Mouse (Mus musculus): ENCODE results near the gene Them7. TPM values are rescaled to one million over a fixed set of nuclear protein-coding genes. Genes with fewer than 3 reads are reported as not detected.

Them7 gene
- total and polyA plus RNA-seq, 2 experiments: 21.8 to 45.9 TPM

DNA sequence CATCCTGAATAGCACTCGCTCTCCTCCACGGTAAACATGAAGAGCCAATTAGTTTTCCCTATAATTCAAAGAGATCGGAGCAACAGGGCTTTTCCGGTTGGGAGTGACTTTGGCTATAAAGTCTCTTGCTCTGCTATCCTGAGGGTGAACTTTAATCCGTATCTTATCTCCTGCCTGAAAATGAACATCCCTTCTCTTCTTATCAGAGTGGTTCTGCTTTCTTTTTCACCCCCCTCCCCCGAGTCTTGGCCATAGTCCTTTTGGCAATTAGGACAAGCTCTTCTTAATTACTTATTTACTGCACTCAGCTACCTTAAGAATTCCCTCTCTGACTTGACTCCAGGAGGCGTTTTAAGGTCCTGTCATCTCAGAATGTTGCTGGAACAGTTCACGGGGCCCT is 8.2 kb upstream of the Them7 start:
- Histone ChIP-seq H3K79me2 (ENCODE audit: control insufficient read depth, insufficient read depth, low read length) (no peaks in the 10 kb centered on the region), H3K27me3 (ENCODE audit: control insufficient read depth, insufficient read depth, low read length) (no peaks in the 10 kb centered on the region), H3K27ac (replicated peaks; ENCODE audit: insufficient read depth, low read depth, low read length) (no peak overlapping the region), H3K9ac (ENCODE audit: low read depth, low read length) (no peak overlapping the region), H3K4me3 (ENCODE audit: insufficient read depth, low read depth, low read length) (no peak overlapping the region), H3K36me3 (ENCODE audit: control insufficient read depth, insufficient read depth, low read length) (no peaks in the 10 kb centered on the region), H3K4me1 (ENCODE audit: control insufficient read depth, insufficient read depth, low read length) (no peaks in the 10 kb centered on the region)
- DNase-seq (ENCODE audit: extremely low read depth, low read depth, low spot score): no peak
- WGBS: 34% methylated on average over 8 of the region's 8 CpGs
- TF ChIP-seq POLR2A (IDR thresholded peaks at IDR 0.05; ENCODE audit: extremely low read depth, insufficient read depth, low read length): no peak
- no peak for TF ChIP-seq CTCF (IDR thresholded peaks at IDR 0.05; ENCODE audit: low read depth, low read length)

GRCm38 (mm10) chr2:105219229-105219628 is 4.9 kb upstream of the Them7 start:
- WGBS: 85% methylated on average over 5 of the region's 5 CpGs
- H3K4me1 ChIP-seq (ENCODE audit: control insufficient read depth, insufficient read depth, low read length): no peaks in the 10 kb centered on the region; the same call in 1 of the 2 replicates
- no peaks in the 10 kb centered on the region for H3K36me3 ChIP-seq (ENCODE audit: control insufficient read depth, insufficient read depth, low read length)

DNA sequence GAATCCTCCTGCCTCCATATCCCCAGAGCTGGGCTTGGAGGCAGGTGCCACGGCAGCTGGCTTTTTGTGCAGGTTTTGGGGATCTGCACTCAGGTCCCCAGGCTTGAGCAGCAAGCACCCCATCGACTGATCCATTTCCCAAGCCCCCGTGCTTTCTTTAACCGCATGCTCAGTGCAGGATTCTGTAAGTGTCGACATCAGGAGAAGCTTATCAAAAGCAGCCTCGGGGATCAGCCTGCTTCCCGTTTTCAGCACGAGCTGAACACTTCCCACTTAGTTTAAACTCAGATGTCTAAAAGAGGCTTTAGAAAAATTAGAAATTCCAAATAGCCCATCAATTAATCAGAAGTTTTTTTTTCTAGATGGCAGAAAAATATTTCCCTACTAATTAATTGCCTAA is 4.5 kb upstream of the Them7 start:
- no peak for TF ChIP-seq POLR2A (IDR thresholded peaks at IDR 0.05; ENCODE audit: extremely low read depth, insufficient read depth, low read length)
- Histone ChIP-seq H3K36me3 (ENCODE audit: control insufficient read depth, insufficient read depth, low read length) (no peaks in the 10 kb centered on the region), H3K27ac (replicated peaks; ENCODE audit: insufficient read depth, low read depth, low read length) (no peak overlapping the region), H3K79me2 (ENCODE audit: control insufficient read depth, insufficient read depth, low read length) (no peaks in the 10 kb centered on the region), H3K4me1 (ENCODE audit: control insufficient read depth, insufficient read depth, low read length) (no peaks in the 10 kb centered on the region; the same call in 1 of the 2 replicates), H3K9ac (ENCODE audit: low read depth, low read length) (no peak overlapping the region), H3K27me3 (ENCODE audit: control insufficient read depth, insufficient read depth, low read length) (no peaks in the 10 kb centered on the region), H3K4me3 (ENCODE audit: insufficient read depth, low read depth, low read length) (no peak overlapping the region)
- no peak for DNase-seq (ENCODE audit: extremely low read depth, low read depth, low spot score)
- 53% methylated on average over 8 of the region's 8 CpGs for WGBS

More at GRCm38 (mm10) chr2:105219229-105219628, 4.9 kb upstream of the Them7 start:
- TF ChIP-seq POLR2A (IDR thresholded peaks at IDR 0.05; ENCODE audit: extremely low read depth, insufficient read depth, low read length) (no peak), CTCF (IDR thresholded peaks at IDR 0.05; ENCODE audit: low read depth, low read length) (no peak)
- H3K27me3 ChIP-seq (ENCODE audit: control insufficient read depth, insufficient read depth, low read length): no peaks in the 10 kb centered on the region
- no peak overlapping the region for H3K9ac ChIP-seq (ENCODE audit: low read depth, low read length)
- no peak overlapping the region for H3K4me3 ChIP-seq (ENCODE audit: insufficient read depth, low read depth, low read length)
- no peak overlapping the region for H3K27ac ChIP-seq (replicated peaks; ENCODE audit: insufficient read depth, low read depth, low read length)
- H3K79me2 ChIP-seq (ENCODE audit: control insufficient read depth, insufficient read depth, low read length): no peaks in the 10 kb centered on the region
- no peak for DNase-seq (ENCODE audit: extremely low read depth, low read depth, low spot score)

DNA sequence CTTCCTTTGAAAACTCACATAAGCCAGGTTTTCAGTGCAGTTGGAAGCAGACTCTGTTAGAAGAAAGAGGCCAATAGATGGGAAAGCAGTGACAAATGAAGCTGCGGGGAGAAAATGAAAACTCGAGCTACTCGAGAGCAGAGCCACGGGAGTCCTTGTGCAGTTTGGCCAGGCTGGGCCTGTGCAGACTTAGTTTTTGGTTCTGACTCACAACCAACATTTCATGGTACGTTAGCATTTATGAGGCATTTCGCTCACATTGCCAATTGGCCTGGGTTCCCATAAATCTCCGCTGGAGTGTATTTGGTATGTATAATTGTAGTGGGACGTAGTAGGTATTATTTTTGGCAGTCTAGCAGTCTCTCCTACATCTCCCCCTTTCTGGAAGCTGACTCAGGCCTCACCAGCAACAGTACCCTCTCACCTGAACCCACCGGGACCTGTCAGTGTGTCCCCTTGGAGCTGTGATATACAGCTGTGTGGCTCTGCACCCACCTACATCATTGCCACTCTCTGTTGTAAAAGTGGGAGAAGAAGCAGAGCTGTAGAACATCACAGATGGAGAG is 3.3 kb upstream of the Them7 start:
- Histone ChIP-seq H3K27me3 (ENCODE audit: control insufficient read depth, insufficient read depth, low read length) (no peaks in the 10 kb centered on the region), H3K9ac (ENCODE audit: low read depth, low read length) (no peak overlapping the region), H3K4me3 (ENCODE audit: insufficient read depth, low read depth, low read length) (no peak overlapping the region), H3K27ac (replicated peaks; ENCODE audit: insufficient read depth, low read depth, low read length) (no peak overlapping the region), H3K79me2 (ENCODE audit: control insufficient read depth, insufficient read depth, low read length) (no peaks in the 10 kb centered on the region), H3K36me3 (ENCODE audit: control insufficient read depth, insufficient read depth, low read length) (no peaks in the 10 kb centered on the region), H3K4me1 (ENCODE audit: control insufficient read depth, insufficient read depth, low read length) (peaks cover 6% of the 10 kb centered on the region)
- 89% methylated on average over 9 of the region's 9 CpGs for WGBS
- DNase-seq (ENCODE audit: extremely low read depth, low read depth, low spot score): no peak
- TF ChIP-seq CTCF (IDR thresholded peaks at IDR 0.05; ENCODE audit: low read depth, low read length): no peak
- TF ChIP-seq POLR2A (IDR thresholded peaks at IDR 0.05; ENCODE audit: extremely low read depth, insufficient read depth, low read length): no peak

- no peak for DNase-seq (ENCODE audit: extremely low read depth, low read depth, low spot score)
- Histone ChIP-seq H3K79me2 (ENCODE audit: control insufficient read depth, insufficient read depth, low read length) (no peaks in the 10 kb centered on the region), H3K9ac (ENCODE audit: low read depth, low read length) (peak overlapping the region; percentile 32; the same call in 1 of the 2 replicates), H3K27me3 (ENCODE audit: control insufficient read depth, insufficient read depth, low read length) (no peaks in the 10 kb centered on the region), H3K27ac (replicated peaks; ENCODE audit: insufficient read depth, low read depth, low read length) (peak overlapping the region; percentile 96), H3K4me3 (ENCODE audit: insufficient read depth, low read depth, low read length) (no peak overlapping the region), H3K36me3 (ENCODE audit: control insufficient read depth, insufficient read depth, low read length) (no peaks in the 10 kb centered on the region), H3K4me1 (ENCODE audit: control insufficient read depth, insufficient read depth, low read length) (peaks cover 7% of the 10 kb centered on the region)
- 56% methylated on average over 11 of the region's 11 CpGs for WGBS
- TF ChIP-seq POLR2A (IDR thresholded peaks at IDR 0.05; ENCODE audit: extremely low read depth, insufficient read depth, low read length) (no peak), CTCF (IDR thresholded peaks at IDR 0.05; ENCODE audit: low read depth, low read length) (no peak)
Observed at GRCm38 (mm10) chr2:105223606-105224005, 514 bp upstream of the Them7 start.

- DNase-seq (ENCODE audit: extremely low read depth, low read depth, low spot score): no peak
- TF ChIP-seq POLR2A (IDR thresholded peaks at IDR 0.05; ENCODE audit: extremely low read depth, insufficient read depth, low read length) (no peak), CTCF (IDR thresholded peaks at IDR 0.05; ENCODE audit: low read depth, low read length) (no peak)
- Histone ChIP-seq H3K27me3 (ENCODE audit: control insufficient read depth, insufficient read depth, low read length) (no peaks in the 10 kb centered on the region), H3K36me3 (ENCODE audit: control insufficient read depth, insufficient read depth, low read length) (no peaks in the 10 kb centered on the region), H3K27ac (replicated peaks; ENCODE audit: insufficient read depth, low read depth, low read length) (peak overlapping the region; percentile 71; the same call in 1 of the 2 replicates), H3K79me2 (ENCODE audit: control insufficient read depth, insufficient read depth, low read length) (no peaks in the 10 kb centered on the region), H3K9ac (ENCODE audit: low read depth, low read length) (peak overlapping the region; percentile 73), H3K4me1 (ENCODE audit: control insufficient read depth, insufficient read depth, low read length) (peaks cover 7% of the 10 kb centered on the region), H3K4me3 (ENCODE audit: insufficient read depth, low read depth, low read length) (peak overlapping the region; percentile 59; the same call in 1 of the 2 replicates)
- 49% methylated on average over 3 of the region's 3 CpGs for WGBS
Observed at GRCm38 (mm10) chr2:105224987-105225375, 861 bp downstream of the Them7 start.

Data from liver, adult 2 months (tissue).